ENCODE assay signal across 27 mouse cellular contexts in genomic region chr8:61844575-61844974, GRCm38 (mm10). TPM values are rescaled to one million over a fixed set of nuclear protein-coding genes. Genes with fewer than 3 reads are reported as not detected.
DNase-seq lines count a peak whose midpoint lies in the region; ATAC-seq and TF ChIP-seq lines count a peak whose summit lies in the region.
"Had no signal": no experiment of that assay in that cellular context is flagged by ENCODE, and none has a peak within 500 bp of the region (broad histone marks: within the 10 kb centered on the region; RNA-seq: fewer than 3 reads in every experiment).

No protein-coding gene starts in this region.

- no peak overlapping the region for H3K9ac ChIP-seq in heart, embryonic 13.5 days
- no peak overlapping the region for H3K9ac ChIP-seq in stomach, embryonic 14.5 days (replicated peaks; ENCODE audit: low read depth, low read length)
- no peak overlapping the region for H3K9ac ChIP-seq in stomach, postnatal 0 days (ENCODE audit: low read length)
- H3K9ac ChIP-seq: forebrain, embryonic 12.5 days; intestine, embryonic 15.5 days; neural tube, embryonic 13.5 days; stomach, embryonic 15.5 days had no signal

- H3K4me1 ChIP-seq in heart, embryonic 13.5 days, result peaks cover 51% of the 10 kb centered on the region
- peaks cover 16% of the 10 kb centered on the region; the same call in 1 of the 2 replicates for H3K4me1 ChIP-seq in heart, embryonic 10.5 days
- 0 out of 2 replicates have a peak, but pooled peaks cover 7% of the 10 kb centered on the region for H3K4me1 ChIP-seq in stomach, embryonic 14.5 days (ENCODE audit: control insufficient read depth, insufficient read depth, low read length)
- H3K4me1 ChIP-seq in stomach, postnatal 0 days (replicated peaks; ENCODE audit: control insufficient read depth, insufficient read depth), result no peaks in the 10 kb centered on the region

- H3K27ac ChIP-seq in heart, embryonic 13.5 days (replicated peaks), result 0 out of 2 replicates have a peak overlapping the region, but pooled peaks have one; percentile 0
- H3K27ac ChIP-seq in heart, embryonic 10.5 days, result no peak overlapping the region
- peak overlapping the region; percentile 1; the same call in 1 of the 2 replicates for H3K27ac ChIP-seq in stomach, embryonic 14.5 days (ENCODE audit: low read length)
- no peak overlapping the region for H3K27ac ChIP-seq in stomach, postnatal 0 days (replicated peaks)
- H3K27ac ChIP-seq: forebrain, embryonic 12.5 days; hindbrain, embryonic 10.5 days; intestine, embryonic 15.5 days; midbrain, embryonic 10.5 days; neural tube, embryonic 13.5 days; stomach, embryonic 15.5 days had no signal

- no peak for TF ChIP-seq CTCF in stomach, postnatal 0 days (IDR thresholded peaks at IDR 0.05; ENCODE audit: low read depth)

- H3K27me3 ChIP-seq in heart, embryonic 13.5 days (replicated peaks), result no peaks in the 10 kb centered on the region
- H3K27me3 ChIP-seq in heart, embryonic 10.5 days (ENCODE audit: insufficient read depth, poor library complexity, severe bottlenecking), result no peaks in the 10 kb centered on the region
- no peaks in the 10 kb centered on the region for H3K27me3 ChIP-seq in stomach, embryonic 14.5 days (ENCODE audit: control insufficient read depth, insufficient read depth, low read length)
- H3K27me3 ChIP-seq in stomach, postnatal 0 days (ENCODE audit: control insufficient read depth, insufficient read depth, low read length), result no peaks in the 10 kb centered on the region
- H3K27me3 ChIP-seq: forebrain, embryonic 12.5 days; intestine, embryonic 15.5 days; neural tube, embryonic 13.5 days; stomach, embryonic 15.5 days had no signal

- H3K4me2 ChIP-seq in heart, embryonic 13.5 days, result no peak overlapping the region
- H3K4me2 ChIP-seq in stomach, embryonic 14.5 days (replicated peaks; ENCODE audit: low read depth, low read length), result no peak overlapping the region
- no peak overlapping the region for H3K4me2 ChIP-seq in stomach, postnatal 0 days (replicated peaks; ENCODE audit: low read depth)
- H3K4me2 ChIP-seq: forebrain, embryonic 12.5 days; intestine, embryonic 15.5 days; neural tube, embryonic 13.5 days; stomach, embryonic 15.5 days had no signal

- ATAC-seq in heart, embryonic 13.5 days (ENCODE audit: extremely low read depth, insufficient number of reproducible peaks, low FRiP score, low TSS enrichment), result no peak
- ATAC-seq in stomach, embryonic 14.5 days (ENCODE audit: insufficient number of reproducible peaks, insufficient read depth, low FRiP score, low read depth), result no peak
- no peak for ATAC-seq in stomach, postnatal 0 days (ENCODE audit: low FRiP score, low TSS enrichment)
- ATAC-seq: hindbrain, embryonic 16.5 days; intestine, embryonic 15.5 days; midbrain, embryonic 16.5 days had no signal

- no peaks in the 10 kb centered on the region for H3K9me3 ChIP-seq in heart, embryonic 13.5 days
- no peaks in the 10 kb centered on the region for H3K9me3 ChIP-seq in heart, embryonic 10.5 days
- H3K9me3 ChIP-seq in stomach, embryonic 14.5 days (ENCODE audit: control insufficient read depth, low read depth, low read length), result no peaks in the 10 kb centered on the region
- H3K9me3 ChIP-seq in stomach, postnatal 0 days (ENCODE audit: control insufficient read depth, low read length), result no peaks in the 10 kb centered on the region
- H3K9me3 ChIP-seq: forebrain, embryonic 12.5 days; hindbrain, embryonic 10.5 days; intestine, embryonic 15.5 days; midbrain, embryonic 10.5 days; neural tube, embryonic 13.5 days; stomach, embryonic 15.5 days had no signal

- no peak for DNase-seq in heart, embryonic 10.5 days (ENCODE audit: low spot score)
- no peak for DNase-seq in stomach, postnatal 0 days (ENCODE audit: low spot score)
- peak; percentile 35 for DNase-seq in forelimb bud, embryonic 11.5 days (ENCODE audit: low read depth, low spot score)
- no peak for DNase-seq in frontal cortex, postnatal 25 days (ENCODE audit: low spot score in 2 of 2)
- no peak for DNase-seq in adrenal gland, adult (ENCODE audit: inconsistent age in 2 of 2, low spot score in 1 of 2)
- DNase-seq: adrenal gland, postnatal 14 days; cerebellum, adult 8-10 months; cerebellum, postnatal 36 days; embryo, embryonic 11 days; gastrocnemius, postnatal 36 days; kidney, postnatal 36 days; layer of hippocampus, postnatal 36 days; liver; lung, postnatal 10 days; thymus, adult 2 months had no signal

- H3K4me3 ChIP-seq in heart, embryonic 13.5 days, result no peak overlapping the region
- H3K4me3 ChIP-seq in heart, embryonic 10.5 days, result no peak overlapping the region
- H3K4me3 ChIP-seq in stomach, embryonic 14.5 days (ENCODE audit: low read depth, low read length), result no peak overlapping the region
- H3K4me3 ChIP-seq in stomach, postnatal 0 days (ENCODE audit: low read depth, low read length), result no peak overlapping the region
- H3K4me3 ChIP-seq: erythroblast, embryonic 14.5 days; forebrain, embryonic 12.5 days; hindbrain, embryonic 10.5 days; intestine, embryonic 15.5 days; midbrain, embryonic 10.5 days; myocyte; neural tube, embryonic 13.5 days; stomach, embryonic 15.5 days had no signal

- H3K36me3 ChIP-seq in heart, embryonic 13.5 days, result peaks cover 15% of the 10 kb centered on the region
- peaks cover 10% of the 10 kb centered on the region; the same call in 1 of the 2 replicates for H3K36me3 ChIP-seq in heart, embryonic 10.5 days
- no peaks in the 10 kb centered on the region for H3K36me3 ChIP-seq in stomach, embryonic 14.5 days (ENCODE audit: control insufficient read depth, insufficient read depth, low read length)
- H3K36me3 ChIP-seq in stomach, postnatal 0 days (ENCODE audit: control insufficient read depth, insufficient read depth, low read length), result no peaks in the 10 kb centered on the region
- H3K36me3 ChIP-seq: forebrain, embryonic 12.5 days; hindbrain, embryonic 10.5 days; intestine, embryonic 15.5 days; midbrain, embryonic 10.5 days; neural tube, embryonic 13.5 days; stomach, embryonic 15.5 days had no signal

- no peak for TF ChIP-seq EP300 in stomach, postnatal 0 days (optimal IDR thresholded peaks at IDR 0.05)

- 64% methylated on average over 4 of the region's 4 CpGs for WGBS in heart, embryonic 13.5 days
- 77% methylated on average over 4 of the region's 4 CpGs for WGBS in heart, embryonic 10.5 days
- WGBS in stomach, embryonic 14.5 days, result 40% methylated on average over 4 of the region's 4 CpGs
- WGBS in stomach, postnatal 0 days, result 43% methylated on average over 4 of the region's 4 CpGs

RNA-seq across cellular contexts. Expression of gene Palld, which starts 57.9 kb away (rescaled TPM):
- polyA plus RNA-seq in heart, embryonic 13.5 days (2015; fragmentation: Nextera tagmentation; extraction: Ambion mirVana), result 166 and 167 TPM in 2 replicates
- 167 and 228 TPM in 2 replicates for polyA plus RNA-seq in heart, embryonic 10.5 days (2016; fragmentation: Nextera tagmentation; extraction: Ambion mirVana)
- 88.7 and 91.0 TPM in 2 replicates for polyA plus RNA-seq in stomach, embryonic 14.5 days (2014; fragmentation: Nextera tagmentation; extraction: Ambion mirVana)
- 69.9 and 71.0 TPM in 2 replicates for polyA plus RNA-seq in stomach, postnatal 0 days (2015; fragmentation: Nextera tagmentation; extraction: Ambion mirVana)

Comparison
In these comparisons a context has a peak if more than half of its experiments do, and no peak if none do; other contexts are left out.
1. H3K27ac ChIP-seq: peak in heart, embryonic 13.5 days (single experiment) and stomach, embryonic 14.5 days (single experiment); none in heart, embryonic 10.5 days (single experiment) and stomach, postnatal 0 days (single experiment).